Mouse (Mus musculus): ENCODE measurements at regions not wholly inside any gene's neighbourhood (a gene's known extent, or its start where the extent isn't known, plus 50 kb on each side); places are given as distances from the start of the nearest gene placed in this dataset.

DNA sequence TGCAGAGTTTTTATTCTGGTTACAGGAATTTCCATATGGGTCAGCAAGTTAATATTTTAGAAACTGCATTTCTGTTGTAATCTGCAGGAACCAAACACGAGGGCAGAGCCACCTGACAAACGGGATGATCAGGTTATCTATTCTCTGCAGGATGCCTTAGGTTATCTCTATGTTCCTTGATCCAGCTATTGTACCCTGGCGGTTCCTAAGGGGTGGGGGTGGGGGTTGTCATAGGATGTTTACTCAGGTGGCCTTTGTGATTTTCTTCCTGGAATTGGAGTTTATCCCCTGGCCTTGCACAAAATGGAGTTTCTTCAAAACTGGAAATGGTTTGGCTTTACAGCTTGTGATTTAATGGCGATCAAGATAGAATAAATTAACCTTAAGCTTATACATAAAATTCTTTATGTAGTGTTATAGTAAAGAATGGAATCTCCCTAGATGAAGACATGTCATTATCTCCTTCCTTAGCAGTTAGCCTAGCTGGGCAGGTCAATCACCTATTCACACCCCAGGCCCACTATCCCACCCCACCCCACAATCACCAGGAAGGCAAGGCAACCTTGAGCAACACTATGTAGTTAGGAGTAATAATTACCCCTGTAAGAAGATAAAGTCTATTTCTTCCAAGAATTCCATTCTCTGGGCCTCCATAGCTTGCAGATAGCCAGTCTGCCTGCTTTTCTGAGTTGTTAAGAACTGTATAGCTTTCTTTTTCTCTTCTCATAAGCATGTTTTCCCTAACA, 192.3 kb upstream of the B430218F22Rik start:
- no peak for DNase-seq (ENCODE audit: extremely low read depth, insufficient read length, low spot score)

DNA sequence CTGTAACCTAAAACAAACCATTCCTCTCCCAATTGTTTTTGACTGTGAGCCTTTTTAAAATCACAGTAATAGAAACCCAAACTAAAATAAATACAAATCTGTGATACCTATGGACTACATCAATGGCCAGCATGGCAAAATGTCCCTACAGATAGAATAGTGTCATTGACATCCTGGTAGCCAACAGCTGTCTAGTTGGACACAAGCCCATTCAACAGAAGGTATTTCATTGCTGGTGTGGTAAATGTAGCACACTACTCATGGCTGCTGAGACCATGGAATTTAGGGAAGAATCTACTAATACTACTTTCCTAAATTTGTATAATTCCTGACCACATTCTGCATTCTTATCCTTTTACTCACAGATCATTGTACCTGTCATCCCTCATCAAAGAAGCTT, 178.3 kb upstream of the B430218F22Rik start:
- DNase-seq (ENCODE audit: extremely low read depth, insufficient read length, low spot score) = no peak

GRCm38 (mm10) chr13:118227354-118227753, 159.1 kb upstream of the B430218F22Rik start:
- peak; percentile 2 for DNase-seq (ENCODE audit: extremely low read depth, insufficient read length, low spot score)

- DNase-seq (ENCODE audit: extremely low read depth, insufficient read length, low spot score) = no peak
Measured at GRCm38 (mm10) chr13:118237968-118238367, 148.5 kb upstream of the B430218F22Rik start.

DNA sequence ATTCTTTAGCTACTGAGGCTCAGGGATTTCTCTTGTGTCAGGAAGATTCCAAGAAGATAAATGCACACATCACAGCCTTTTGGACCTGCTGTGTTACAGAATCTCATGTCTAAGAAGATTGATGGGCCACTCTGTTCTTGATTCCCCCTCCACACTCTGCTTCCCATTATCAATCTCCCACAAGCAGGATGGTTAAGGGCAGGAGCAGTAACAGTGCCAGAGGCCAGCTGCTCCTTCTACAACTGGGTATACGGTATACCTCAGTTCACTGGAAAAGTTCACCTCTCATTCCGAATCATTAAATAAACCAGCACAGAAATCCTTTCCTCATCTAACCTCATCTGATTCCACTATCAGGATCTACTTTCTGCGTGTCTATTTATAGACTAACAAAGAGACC, 141.8 kb upstream of the B430218F22Rik start:
- no peak for DNase-seq (ENCODE audit: extremely low read depth, insufficient read length, low spot score)

GRCm38 (mm10) chr13:118245546-118245945, 140.9 kb upstream of the B430218F22Rik start:
- DNase-seq (ENCODE audit: extremely low read depth, insufficient read length, low spot score) = no peak

DNA sequence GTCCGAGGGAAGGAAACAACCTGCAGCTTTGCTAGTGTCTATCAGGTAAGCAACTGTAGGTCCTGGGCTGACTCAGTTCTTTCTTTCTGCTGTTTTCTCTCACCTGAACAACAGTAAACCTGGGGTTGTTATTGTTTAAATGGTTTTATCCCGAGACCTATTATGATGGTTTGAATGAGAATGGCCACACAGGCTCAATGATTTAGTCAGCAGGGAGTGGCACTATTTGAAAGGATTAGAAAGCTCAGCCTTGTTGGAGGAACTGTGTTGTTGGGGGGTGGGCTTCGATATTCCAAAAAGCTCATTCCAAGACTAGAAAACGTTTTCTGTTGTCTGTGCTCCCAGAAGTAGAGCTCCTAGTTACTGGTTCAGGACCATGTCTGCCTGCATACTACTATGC, 126.8 kb upstream of the B430218F22Rik start:
- DNase-seq (ENCODE audit: extremely low read depth, insufficient read length, low spot score) = no peak

DNA sequence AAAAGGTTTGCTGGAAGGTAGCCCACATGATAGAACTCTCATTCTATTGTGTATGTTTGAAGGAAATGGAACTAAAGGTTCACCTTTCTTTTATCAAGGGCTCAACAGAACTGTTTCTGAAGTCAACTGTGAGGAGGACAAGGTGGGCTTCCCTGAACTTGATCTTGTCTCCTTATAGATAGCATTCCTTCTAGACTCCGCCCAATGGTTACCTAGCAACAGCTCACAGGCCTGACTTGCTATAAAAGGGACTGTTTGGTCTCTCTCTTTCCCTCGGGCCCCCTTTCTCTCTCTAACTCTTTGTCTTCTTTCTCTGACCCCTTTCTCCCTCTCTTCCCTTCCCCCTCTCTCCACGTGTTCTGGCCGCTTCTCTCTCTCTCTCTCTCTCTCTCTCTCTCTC, 123.5 kb upstream of the B430218F22Rik start:
- no peak for DNase-seq (ENCODE audit: extremely low read depth, insufficient read length, low spot score)

DNA sequence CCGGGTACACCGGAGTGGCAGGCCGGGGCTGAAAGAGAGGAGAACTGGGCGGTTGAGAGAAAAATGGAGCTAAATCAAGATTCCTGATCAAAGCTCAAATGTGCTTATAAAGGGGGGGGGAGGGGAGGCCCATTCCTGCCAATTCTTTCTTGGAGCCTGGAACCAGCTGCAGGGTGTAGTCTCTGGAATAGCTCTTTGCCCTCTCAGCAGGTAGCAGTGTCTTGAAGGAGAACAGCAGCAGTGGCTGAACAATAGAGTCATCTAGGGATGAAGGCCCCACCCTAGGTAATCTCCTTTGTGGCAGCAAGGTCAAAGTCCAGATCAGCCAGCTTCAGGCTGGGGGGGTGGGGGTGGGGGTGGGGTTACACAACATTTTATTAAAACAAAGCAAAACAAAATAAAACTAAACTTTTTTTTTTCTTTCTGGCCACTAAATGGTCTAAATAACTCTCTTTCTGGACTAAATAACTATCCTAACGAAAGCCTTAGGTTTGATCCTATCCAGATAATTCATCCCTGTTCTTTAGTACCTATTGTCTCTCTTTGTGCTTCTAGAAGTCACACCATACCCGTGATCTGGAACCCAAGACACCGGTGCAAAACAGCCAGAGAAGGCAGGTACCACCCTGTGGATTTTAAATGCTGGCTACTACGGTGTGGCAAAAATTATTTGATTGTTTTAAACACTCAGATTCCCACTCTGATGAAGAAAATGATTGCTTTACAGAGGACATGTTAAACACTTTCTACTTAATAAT, 120.5 kb upstream of the B430218F22Rik start:
- no peak for DNase-seq (ENCODE audit: extremely low read depth, insufficient read length, low spot score)

DNA sequence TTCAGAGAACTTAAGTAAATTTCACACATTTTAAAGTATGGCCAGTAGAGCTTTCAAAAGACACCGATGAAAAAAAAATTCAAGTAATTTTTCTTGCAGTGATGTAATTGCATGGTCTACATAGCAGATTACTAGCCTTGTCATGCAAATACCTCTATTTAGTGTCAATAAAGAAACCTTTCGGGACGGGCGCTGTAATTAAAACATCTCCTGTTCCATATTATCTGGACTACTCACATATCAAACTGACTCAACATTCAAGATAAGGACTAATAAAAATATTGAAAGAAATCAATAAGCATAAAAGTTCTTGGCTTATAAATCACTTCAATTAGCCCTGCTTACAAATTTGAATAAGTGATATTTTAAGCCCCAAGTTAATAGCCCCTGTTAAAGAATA, 113.5 kb upstream of the B430218F22Rik start:
- no peak for DNase-seq (ENCODE audit: extremely low read depth, insufficient read length, low spot score)

DNA sequence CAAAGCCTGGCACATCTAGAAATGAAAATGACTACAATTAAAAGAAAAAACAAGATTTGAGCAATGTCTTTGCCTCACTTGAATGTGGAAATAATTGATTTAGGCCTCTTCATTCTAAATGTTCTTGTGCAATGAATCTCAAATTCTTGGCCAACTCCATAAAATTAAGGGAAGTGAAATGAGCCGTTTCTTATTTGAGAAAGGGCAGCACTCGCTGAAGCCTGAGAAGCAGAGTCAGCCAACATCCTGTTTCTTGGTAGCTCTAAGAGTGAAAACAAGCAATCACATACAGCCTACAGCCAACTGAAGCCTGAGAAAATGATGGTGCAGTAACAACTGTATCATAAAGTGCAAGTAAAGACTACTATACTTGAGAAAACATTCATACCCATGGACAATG, 105.5 kb upstream of the B430218F22Rik start:
- DNase-seq (ENCODE audit: extremely low read depth, insufficient read length, low spot score) = no peak

DNA sequence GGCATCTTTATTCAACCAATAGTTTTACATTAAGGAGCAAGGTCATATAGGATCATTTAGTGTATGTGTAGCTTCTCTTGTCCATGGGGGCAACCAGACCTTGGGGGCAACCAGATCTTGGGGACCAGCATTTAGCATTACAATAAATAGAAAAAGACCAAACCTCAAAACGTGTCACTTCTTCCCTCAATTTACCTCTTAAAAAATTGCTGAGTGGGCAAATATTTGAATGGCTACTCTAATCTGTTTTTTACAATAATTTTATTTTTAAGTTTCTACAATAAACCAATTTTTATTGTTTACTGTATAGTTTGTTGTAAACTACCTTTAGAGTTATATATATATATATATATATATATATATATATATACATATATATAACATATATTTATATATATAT, 92.7 kb upstream of the B430218F22Rik start:
- no peak for DNase-seq (ENCODE audit: extremely low read depth, insufficient read length, low spot score)

DNA sequence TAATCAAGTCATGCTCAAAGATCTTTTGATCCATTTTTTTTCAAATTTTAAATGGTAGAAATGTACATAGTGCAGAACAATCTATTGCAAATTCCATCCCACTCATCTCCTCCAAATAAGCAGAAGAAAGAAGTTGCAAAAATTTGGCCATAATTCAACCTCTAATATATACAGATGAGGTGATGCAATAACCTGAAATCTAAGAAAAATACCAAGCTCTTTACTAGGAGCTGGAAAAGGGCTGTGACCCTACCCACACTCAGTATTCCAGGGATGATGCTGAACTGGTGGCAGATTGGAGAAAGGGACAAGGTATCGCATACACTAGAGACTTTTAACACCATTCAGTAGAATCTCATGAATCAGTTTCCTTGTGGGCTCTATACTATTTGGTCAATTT, 76.3 kb upstream of the B430218F22Rik start:
- no peak for DNase-seq (ENCODE audit: extremely low read depth, insufficient read length, low spot score)

DNA sequence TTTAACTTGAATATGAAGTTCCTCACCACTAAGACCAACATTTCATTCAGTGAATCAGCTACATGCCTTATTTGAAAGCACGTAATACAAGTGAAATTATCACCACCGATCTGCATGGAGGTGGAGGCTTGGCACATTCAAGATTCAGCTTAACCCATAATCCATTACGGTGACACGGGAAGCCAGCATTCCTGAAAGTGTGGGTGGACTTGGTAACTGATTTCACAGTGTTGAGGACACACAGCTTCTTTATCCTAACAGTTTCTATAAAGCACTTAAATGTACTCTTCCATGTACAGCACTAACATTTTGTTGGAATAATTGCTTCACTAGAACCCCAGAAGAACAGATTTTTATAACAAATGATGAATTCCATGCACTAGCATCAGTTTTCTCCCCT, 72.8 kb upstream of the B430218F22Rik start:
- DNase-seq (ENCODE audit: extremely low read depth, insufficient read length, low spot score) = no peak
